Mouse (Mus musculus) large intestine, adult 2 months (tissue): Measurements from ENCODE around the gene Olfr186. TPM values are rescaled to one million over a fixed set of nuclear protein-coding genes. Genes with fewer than 3 reads are reported as not detected.
"Not testable (repeated sequence)": the region's sequence is repeated elsewhere in the genome, so short reads cannot be mapped to it uniquely, and the experiment has no call there.

Experiments
- DNase-seq: peaks from one replicate; pipeline ENCODE4 v3.0.0-alpha.2; 2012; ENCODE audit warnings: low read depth, low spot score
- WGBS: fragments of 180-500 bp; shearing (Covaris S2); methylation state at CpG from one replicate; pipeline ENCODE4 v1.1.7; 2018; 5-methylcytosine and 5-hydroxymethylcytosine counted together
- polyA plus RNA-seq: library from polyadenylated mRNA; depleted of rRNA; stranded (reverse); fragments of >200 nt; gene quantifications from 2 replicates; pipeline ENCODE4 v1.2.3, GENCODE M21; 2012; rRNA removed

Gene Olfr186
- polyA plus RNA-seq = not detected in 2 replicates

DNA sequence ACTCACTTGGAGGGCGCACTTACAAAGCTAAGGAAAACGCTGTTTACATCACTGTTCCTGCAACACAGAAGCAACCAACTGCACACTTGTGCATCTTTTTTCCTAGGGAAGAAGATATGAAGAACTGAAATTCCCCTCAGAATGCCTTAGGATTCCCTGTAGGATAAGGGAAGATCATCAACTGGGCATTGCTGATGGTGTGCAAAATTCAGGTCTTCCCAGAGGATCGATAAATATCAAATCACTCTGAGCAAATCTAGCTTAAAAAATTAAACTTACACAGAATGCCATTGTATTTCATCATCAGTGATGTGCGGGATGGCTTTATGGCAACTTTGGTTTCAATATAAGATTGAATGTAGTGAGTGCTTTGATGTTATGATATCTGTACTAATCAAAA is at the start of gene Olfr186:
Gene Olfr186 (minus strand): TSS at position 101 of the 400 bp plus-strand sequence.
- WGBS = 90% methylated on average over 4 of the region's 4 CpGs
- DNase-seq = no peak

DNA sequence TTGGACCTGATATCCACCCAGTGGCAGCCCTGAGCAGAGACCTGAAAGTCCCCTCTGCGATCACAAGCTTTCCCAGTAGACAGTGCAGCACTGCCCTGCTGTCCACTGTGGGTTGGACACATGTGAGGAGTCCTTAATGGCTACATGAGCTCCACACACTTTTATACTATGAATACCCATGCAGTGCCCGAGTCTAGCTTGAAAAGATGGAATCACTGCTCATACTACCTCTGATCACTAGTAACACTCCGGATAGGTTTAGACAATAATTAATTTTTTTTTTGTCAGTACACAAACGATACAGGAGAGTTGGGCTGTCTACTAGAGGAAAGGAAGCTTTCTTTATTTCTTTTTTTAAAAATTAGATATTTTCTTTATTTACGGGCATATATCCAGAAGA is 47.8 kb upstream of the Olfr186 start, which contains the start of gene Olfr190:
Gene Olfr190 (minus strand): TSS at position 101 of the 400 bp plus-strand sequence.
- DNase-seq = no peak
- WGBS = 83% methylated on average over 5 of the region's 5 CpGs

DNA sequence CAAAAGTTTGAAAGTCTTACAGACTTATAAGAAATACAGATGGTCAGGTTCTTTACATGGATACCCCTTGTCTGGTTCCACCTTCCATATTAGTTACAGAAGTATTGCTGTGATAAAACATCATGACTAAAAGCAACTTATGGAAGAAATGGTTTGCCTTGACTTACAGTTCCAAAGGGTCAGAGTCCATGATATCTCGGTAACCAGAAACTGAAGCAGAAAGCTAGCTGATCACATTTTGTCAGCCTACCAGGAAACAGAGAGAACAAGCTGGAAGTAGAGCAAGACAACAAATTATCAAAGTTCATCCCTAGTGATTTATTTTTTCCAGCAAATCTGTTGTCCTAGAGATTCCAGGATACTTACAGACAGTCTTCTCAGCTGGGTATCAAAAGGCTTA is 43.4 kb upstream of the Olfr186 start:
- 78% methylated on average over 1 of the region's 1 CpGs for WGBS
- DNase-seq = no peak

DNA sequence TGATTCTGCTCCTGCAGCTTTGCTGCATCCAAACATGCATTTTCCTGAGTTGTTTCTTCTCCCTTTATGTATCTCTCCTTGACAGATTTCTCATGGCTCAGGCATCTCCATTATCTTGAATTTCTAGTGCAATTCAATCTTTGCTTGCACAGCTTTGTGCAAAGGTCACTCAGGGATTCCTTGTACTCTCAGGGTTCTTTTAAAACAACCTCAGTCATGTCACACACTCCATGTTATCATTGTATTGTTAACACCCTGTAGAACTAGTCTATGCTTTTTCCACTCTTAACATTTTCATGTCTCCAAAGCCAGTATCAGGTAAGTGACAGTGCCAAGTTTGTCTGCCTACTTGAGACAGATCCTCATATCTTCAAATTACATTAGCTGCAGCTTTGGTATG is 41.7 kb upstream of the Olfr186 start:
- no peak for DNase-seq

DNA sequence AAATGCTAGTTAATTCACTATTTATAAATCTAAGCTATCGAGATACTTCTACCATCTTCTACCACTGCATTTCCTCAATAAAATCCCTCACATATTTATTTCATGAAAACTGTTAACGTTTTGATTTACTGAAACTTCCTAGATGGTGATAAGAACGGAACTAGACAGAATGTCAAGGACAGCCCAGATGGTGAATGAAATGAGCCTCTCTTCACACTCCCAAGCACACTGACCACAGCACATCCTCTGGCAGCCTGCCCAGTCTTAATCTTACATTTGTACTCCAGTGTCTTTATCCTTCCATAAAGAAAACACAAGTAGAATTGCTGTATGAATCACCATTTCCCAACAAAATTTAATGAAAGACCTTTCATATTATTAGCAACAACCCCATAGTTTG is 32.3 kb upstream of the Olfr186 start:
- 44% methylated on average over 3 of the region's 3 CpGs for WGBS
- not testable (repeated sequence) for DNase-seq

DNA sequence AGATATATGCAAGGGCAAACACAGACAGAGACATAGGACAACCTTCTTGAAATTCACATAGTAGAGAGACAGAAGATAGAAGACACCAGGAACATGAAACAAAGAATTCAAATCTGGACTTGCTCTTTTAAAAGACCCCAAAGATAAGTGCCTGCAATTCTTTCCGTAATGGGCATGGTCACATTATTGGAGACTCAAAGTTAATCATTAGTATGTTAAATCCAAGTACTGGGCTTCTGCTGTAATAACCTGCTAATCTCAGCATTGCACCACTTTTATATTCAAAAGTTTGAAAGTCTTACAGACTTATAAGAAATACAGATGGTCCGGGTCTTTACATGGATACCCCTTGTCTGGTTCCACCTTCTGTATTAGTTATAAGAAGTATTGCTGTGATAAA is 19.2 kb upstream of the Olfr186 start:
- not testable (repeated sequence) for DNase-seq
- WGBS = 77% methylated on average over 2 of the region's 2 CpGs

DNA sequence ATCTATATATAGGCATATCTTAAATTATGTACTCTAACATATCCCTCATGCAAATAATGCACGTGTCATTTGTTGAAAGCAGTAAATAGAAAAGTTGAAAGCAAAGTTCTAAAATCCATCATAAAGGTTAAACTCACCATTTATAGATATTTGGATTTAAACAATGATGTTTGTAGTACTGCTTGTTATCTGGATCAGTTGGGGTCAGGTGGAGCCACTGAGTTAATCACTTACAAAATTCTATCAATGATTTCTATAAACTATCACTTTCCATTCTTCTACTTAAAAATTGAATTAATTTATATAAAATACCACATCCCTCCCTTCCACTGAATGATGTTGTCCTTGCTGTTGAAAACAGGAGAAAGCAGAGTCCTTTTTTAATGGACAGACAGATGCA is 18.8 kb upstream of the Olfr186 start:
- WGBS = 53% methylated on average over 1 of the region's 1 CpGs
- no peak for DNase-seq

DNA sequence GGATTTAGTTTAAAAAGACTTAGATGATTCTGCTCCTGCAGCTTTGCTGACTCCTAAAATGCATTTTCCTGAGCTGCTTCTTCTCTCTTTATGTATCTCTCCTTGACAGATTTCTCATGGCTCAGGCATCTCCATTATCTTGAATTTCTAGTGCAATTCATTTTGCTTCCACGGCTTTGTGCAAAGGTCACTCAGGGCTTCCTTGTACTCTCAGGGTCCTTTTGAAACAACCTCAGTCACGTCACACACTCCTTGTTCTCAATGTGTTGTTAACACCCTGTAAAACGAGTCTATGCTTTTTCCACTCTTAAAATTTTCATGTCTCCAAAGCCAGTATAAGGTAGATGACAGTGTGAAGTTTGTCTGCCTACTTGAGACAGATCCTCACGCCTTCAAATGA is 17.5 kb upstream of the Olfr186 start:
- WGBS = 56% methylated on average over 4 of the region's 4 CpGs

DNA sequence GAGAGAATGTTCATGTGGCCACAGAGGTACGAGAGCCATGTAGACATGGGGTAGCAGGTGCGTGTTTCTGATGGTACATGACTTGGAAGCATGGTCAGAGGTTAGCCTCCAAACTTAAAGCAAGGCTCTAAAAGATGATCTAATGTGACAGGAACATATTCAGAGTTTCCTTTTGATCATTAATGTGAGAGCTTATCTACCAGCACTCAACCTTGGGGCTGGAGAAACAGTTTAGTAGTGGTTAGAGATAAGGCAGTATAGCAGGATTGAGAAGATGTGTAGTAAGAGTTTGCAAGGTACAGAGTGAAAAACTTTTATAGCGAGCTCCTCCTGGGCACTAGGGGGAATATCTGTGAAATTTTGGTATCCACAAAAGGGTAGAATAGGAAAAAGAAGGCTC is 15.7 kb upstream of the Olfr186 start:
- WGBS = 69% methylated on average over 3 of the region's 3 CpGs
- DNase-seq = no peak

More for the DNA sequence above, 17.5 kb upstream of the Olfr186 start:
- DNase-seq = no peak

DNA sequence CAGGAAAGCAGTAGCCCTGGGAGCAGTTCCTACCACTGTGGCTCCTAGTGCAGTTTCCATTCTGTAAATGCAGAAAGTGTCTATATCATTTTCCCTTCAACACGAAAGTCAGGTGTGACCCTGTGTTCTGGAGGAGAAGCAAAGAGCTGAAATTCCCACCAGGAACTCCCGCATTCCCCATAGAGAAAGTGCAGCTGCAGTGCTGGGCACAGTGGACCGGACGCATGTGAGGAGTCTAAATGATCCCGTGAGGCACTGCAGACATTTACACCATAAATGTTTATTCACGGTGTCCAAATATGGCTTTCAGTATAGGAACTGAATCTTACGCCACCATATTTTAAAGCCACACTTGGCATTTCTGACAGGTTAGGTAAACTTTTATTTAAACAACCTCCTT is 9.6 kb upstream of the Olfr186 start, which contains the start of gene Olfr187:
Gene Olfr187 (minus strand): TSS at position 58 of the 400 bp plus-strand sequence.
- no peak for DNase-seq
- WGBS = 64% methylated on average over 7 of the region's 7 CpGs

DNA sequence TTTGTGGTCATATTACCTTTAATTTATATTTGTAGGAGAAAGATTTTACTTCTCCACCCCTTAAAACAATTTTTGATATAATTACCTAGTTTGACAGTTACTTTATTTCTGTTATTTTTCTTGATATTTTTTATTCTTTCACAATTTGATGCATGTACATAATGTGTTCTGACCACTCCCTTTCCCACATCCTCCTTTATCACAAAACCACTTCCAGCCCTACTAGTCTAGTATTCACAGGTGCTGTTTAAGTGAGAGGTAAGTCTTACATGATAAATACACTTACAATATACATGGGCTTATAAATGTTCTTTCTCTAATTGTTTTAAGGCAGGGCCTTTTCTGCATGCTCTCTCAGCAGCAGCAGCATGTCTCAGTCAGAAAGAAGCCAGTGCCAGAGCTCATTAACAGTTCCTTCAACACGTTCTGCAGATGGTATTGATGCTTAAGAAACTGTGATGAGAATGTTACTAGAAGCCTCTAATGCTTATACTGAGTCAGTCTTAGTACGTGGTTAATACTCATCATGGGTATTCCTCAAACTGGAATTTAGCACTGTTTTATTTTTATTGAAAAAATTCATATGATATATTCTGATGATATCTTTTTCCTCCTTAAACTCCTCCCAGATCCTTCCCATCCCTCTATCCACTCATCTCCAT is 16.6 kb downstream of the Olfr186 start:
- WGBS = 50% methylated on average over 2 of the region's 2 CpGs
- DNase-seq = no peak

DNA sequence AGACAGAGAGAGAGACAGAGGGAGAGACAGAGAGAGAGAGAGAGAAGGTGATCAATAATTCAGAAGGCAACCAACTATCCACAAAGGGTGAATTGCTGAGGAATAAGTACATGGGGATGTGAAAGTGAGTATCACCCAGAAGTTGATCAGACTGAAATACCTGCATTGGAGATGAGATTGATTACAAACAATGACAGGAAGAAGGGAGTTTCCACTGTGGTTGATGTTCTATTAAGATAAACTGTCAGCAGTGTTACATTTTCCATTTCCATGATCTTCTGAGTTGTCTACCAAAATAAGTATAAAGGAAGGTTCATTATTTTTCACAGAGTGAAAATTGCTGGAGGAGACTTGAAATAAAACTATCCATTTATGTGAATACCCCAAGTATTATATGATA is 22.9 kb downstream of the Olfr186 start:
- DNase-seq = no peak

DNA sequence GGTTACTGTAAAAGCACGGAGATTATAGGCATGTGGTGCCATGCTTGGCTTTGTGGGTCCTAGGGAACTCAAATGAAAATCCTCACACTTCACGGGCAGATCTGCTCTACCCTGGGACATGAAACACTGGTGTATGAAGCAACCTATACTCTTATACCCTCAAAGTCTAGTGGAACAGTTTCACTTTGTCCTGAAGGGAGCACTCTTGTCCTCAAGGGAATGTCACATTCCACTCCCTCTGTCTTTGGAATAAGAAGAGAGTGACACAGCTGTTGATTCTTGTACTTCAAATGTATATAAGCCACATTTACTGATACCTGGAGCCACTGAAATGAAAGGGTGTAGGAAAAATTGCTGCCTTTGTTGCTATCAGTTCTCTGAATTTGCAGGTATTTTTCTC is 35.0 kb downstream of the Olfr186 start, which contains the start of gene Olfr183:
Gene Olfr183 (plus strand): TSS at position 301 of the 400 bp plus-strand sequence.
- no peak for DNase-seq
- WGBS = 62% methylated on average over 2 of the region's 2 CpGs

Other genes starting within 250 kb of the Olfr186 start
- not detected in 2 replicates for gene Olfr173, start 230.0 kb downstream of the Olfr186 start, polyA plus RNA-seq
- not detected in 2 replicates for gene Olfr175-ps1, start 203.5 kb downstream of the Olfr186 start, polyA plus RNA-seq
- gene Olfr177, start 155.5 kb downstream of the Olfr186 start, polyA plus RNA-seq = not detected in 2 replicates
- not detected in 2 replicates for gene Olfr178, start 138.2 kb downstream of the Olfr186 start, polyA plus RNA-seq
- gene Olfr181, start 101.5 kb downstream of the Olfr186 start, polyA plus RNA-seq = not detected in 2 replicates
- gene Olfr180, start 100.9 kb downstream of the Olfr186 start, polyA plus RNA-seq = not detected in 2 replicates
- not detected in 2 replicates for gene Olfr183, start 34.9 kb downstream of the Olfr186 start, polyA plus RNA-seq
- not detected in 2 replicates for gene Olfr187, start 9.5 kb upstream of the Olfr186 start, polyA plus RNA-seq
- not detected in 2 replicates for gene Olfr190, start 47.7 kb upstream of the Olfr186 start, polyA plus RNA-seq
- not detected in 2 replicates for gene Olfr191, start 59.5 kb upstream of the Olfr186 start, polyA plus RNA-seq
- gene Olfr193, start 81.6 kb upstream of the Olfr186 start, polyA plus RNA-seq = not detected in 2 replicates
- not detected in 2 replicates for gene Olfr194, start 90.8 kb upstream of the Olfr186 start, polyA plus RNA-seq
- not detected in 2 replicates for gene Olfr195, start 116.8 kb upstream of the Olfr186 start, polyA plus RNA-seq
- gene Olfr196, start 140.2 kb upstream of the Olfr186 start, polyA plus RNA-seq = not detected in 2 replicates
- gene Olfr198, start 173.2 kb upstream of the Olfr186 start, polyA plus RNA-seq = not detected in 2 replicates
- gene Olfr199, start 189.5 kb upstream of the Olfr186 start, polyA plus RNA-seq = not detected in 2 replicates
- gene Olfr201, start 242.3 kb upstream of the Olfr186 start, polyA plus RNA-seq = not detected in 2 replicates